Mouse (Mus musculus) limb, embryonic 15.5 days (tissue): ENCODE measurements around the gene Gfpt2. TPM values are rescaled to one million over a fixed set of nuclear protein-coding genes. Genes with fewer than 3 reads are reported as not detected.
"Not testable (repeated sequence)": the region's sequence is repeated elsewhere in the genome, so short reads cannot be mapped to it uniquely, and the experiment has no call there.

ENCODE experiments used
- ATAC-seq: fragments of 200-750 bp; cut with Nextera tagmentation; 2 replicates; pipeline ENCODE4 v1.8.0; 2017; ENCODE audit warnings: low read depth, moderate TSS enrichment; ENCODE audit not compliant: insufficient number of reproducible peaks, low FRiP score, low TSS enrichment
- H3K27ac ChIP-seq: fragments of 300-500 bp; sonication (generic); 2 replicates; pipeline ENCODE4 v1.5.1; 2015; ENCODE audit warnings: moderate library complexity, mild to moderate bottlenecking, inconsistent platforms
- H3K27me3 ChIP-seq: fragments of 300-500 bp; sonication (generic); 2 replicates; pipeline ENCODE4 v1.6.1; 2015; ENCODE audit warnings: inconsistent platforms
- H3K36me3 ChIP-seq: fragments of 300-500 bp; sonication (generic); 2 replicates; pipeline ENCODE4 v1.6.1; 2015; ENCODE audit warnings: inconsistent platforms
- H3K4me1 ChIP-seq: fragments of 300-500 bp; sonication (generic); 2 replicates; pipeline ENCODE4 v1.6.1; 2015; ENCODE audit warnings: inconsistent platforms
- H3K4me2 ChIP-seq: fragments of 300-500 bp; sonication (generic); 2 replicates; pipeline ENCODE4 v1.6.1; 2015; ENCODE audit warnings: mild to moderate bottlenecking, inconsistent platforms
- H3K4me3 ChIP-seq: fragments of 300-500 bp; sonication (generic); 2 replicates; pipeline ENCODE4 v1.5.1; 2015; ENCODE audit warnings: mild to moderate bottlenecking, inconsistent platforms
- H3K9ac ChIP-seq: fragments of 300-500 bp; sonication (generic); 2 replicates; pipeline ENCODE4 v1.6.1; 2015; ENCODE audit warnings: inconsistent platforms
- H3K9me3 ChIP-seq: fragments of 300-500 bp; sonication (generic); 2 replicates; pipeline ENCODE4 v1.6.1; 2016; ENCODE audit warnings: inconsistent platforms
- WGBS: fragments of 180-500 bp; shearing (Covaris S2); methylation state at CpG from one replicate; pipeline ENCODE4 v1.1.7; 2015; 5-methylcytosine and 5-hydroxymethylcytosine counted together
- polyA plus RNA-seq: library from polyadenylated mRNA; unstranded; fragments of >200 nt; fragmentation: Nextera tagmentation; extraction: Ambion mirVana; gene quantifications from 2 replicates; pipeline ENCODE4 v1.2.1, GENCODE M21; 2015

Gfpt2 gene
- polyA plus RNA-seq, 1 experiment from 2014 or later = 32.0 TPM

GRCm38 (mm10) chr11:49766137-49766411 lies 27.9 kb upstream of the Gfpt2 start:
- H3K36me3 ChIP-seq = no peaks in the 10 kb centered on the region
- H3K9me3 ChIP-seq = no peaks in the 10 kb centered on the region
- no peak overlapping the region for H3K4me2 ChIP-seq
- ATAC-seq = no peak
- WGBS = 95% methylated on average over 2 of the region's 2 CpGs
- no peak overlapping the region for H3K4me3 ChIP-seq
- peaks cover 42% of the 10 kb centered on the region for H3K4me1 ChIP-seq
- H3K27ac ChIP-seq = peak overlapping the region; percentile 75; the same call in 1 of the 2 replicates
- H3K27me3 ChIP-seq = no peaks in the 10 kb centered on the region
- no peak overlapping the region for H3K9ac ChIP-seq

DNA sequence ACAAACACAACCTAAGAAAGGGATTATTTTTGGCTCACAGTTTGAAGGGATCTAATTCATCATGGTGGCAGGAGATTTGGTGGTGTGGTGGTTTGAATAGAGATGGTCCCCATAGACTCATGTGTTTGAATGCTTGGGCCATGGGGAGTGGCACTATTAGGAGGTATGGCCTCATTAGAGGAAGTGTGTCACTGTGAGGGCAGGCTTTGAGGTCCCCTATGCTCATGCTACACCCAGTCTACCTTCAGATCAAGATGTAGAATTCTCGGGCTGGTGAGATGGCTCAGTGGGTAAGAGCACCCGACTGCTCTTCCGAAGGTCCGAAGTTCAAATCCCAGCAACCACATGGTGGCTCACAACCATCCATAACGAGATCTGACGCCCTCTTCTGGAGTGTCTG lies 26.5 kb upstream of the Gfpt2 start:
- WGBS = 92% methylated on average over 6 of the region's 6 CpGs
- not testable (repeated sequence) for H3K27ac ChIP-seq, H3K27me3 ChIP-seq, H3K4me3 ChIP-seq, ATAC-seq, H3K9ac ChIP-seq, H3K36me3 ChIP-seq, H3K4me2 ChIP-seq, H3K9me3 ChIP-seq
- peaks cover 32% of the 10 kb centered on the region for H3K4me1 ChIP-seq

- no peaks in the 10 kb centered on the region for H3K27me3 ChIP-seq
- no peak for ATAC-seq
- no peak overlapping the region for H3K4me3 ChIP-seq
- 86% methylated on average over 5 of the region's 5 CpGs for WGBS
- no peaks in the 10 kb centered on the region for H3K9me3 ChIP-seq
- peaks cover 20% of the 10 kb centered on the region for H3K4me1 ChIP-seq
- H3K36me3 ChIP-seq = no peaks in the 10 kb centered on the region
- no peak overlapping the region for H3K9ac ChIP-seq
- H3K4me2 ChIP-seq = no peak overlapping the region
- H3K27ac ChIP-seq = no peak overlapping the region
Measured at GRCm38 (mm10) chr11:49768781-49769180, 25.2 kb upstream of the Gfpt2 start.

DNA sequence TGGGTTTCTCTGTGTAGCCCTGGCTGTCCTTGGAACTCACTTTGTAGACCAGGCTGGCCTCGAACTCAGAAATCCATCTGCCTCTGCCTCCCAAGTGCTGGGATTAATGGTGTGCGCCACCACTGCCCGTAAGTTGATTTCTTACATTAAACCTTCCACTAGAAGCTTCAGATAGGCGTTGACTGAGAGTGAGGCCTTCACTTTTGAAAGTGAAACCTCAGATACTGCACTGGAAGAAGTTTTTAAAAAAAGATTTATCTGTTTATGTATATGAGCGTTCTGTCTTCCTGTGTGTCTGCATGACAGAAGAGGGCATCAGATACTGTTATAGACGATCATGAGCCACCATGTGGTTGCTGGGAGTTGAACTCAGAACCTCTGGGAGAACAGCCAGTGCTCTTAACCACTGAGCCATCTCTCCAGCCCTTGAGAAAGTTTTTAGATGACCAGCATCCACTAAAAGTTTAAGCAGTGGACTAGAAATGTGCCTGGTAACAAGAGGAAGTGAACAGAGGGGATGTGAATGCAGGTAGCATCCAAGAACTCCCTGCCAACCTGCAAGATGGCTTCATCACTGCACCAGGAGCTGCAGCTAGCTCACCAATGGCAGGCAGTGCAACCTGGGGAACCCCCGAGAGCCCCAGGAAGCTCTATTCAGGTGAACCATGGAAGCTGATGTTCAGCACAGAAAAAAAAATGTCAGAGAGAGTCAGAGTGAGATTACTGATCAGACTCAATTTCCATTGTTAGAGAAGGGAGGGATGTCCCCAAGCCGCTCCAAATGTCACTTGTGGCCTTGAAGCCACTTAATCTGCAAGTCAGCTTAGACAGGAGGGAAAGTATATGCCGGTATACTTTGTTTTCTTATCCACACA lies 23.1 kb upstream of the Gfpt2 start:
- H3K9me3 ChIP-seq = no peaks in the 10 kb centered on the region
- no peaks in the 10 kb centered on the region for H3K27me3 ChIP-seq
- peaks cover 2% of the 10 kb centered on the region; the same call in 1 of the 2 replicates for H3K4me1 ChIP-seq
- no peak overlapping the region for H3K27ac ChIP-seq
- no peak overlapping the region for H3K9ac ChIP-seq
- no peak for ATAC-seq
- WGBS = 81% methylated on average over 9 of the region's 9 CpGs
- H3K4me2 ChIP-seq = no peak overlapping the region
- H3K4me3 ChIP-seq = no peak overlapping the region
- H3K36me3 ChIP-seq = no peaks in the 10 kb centered on the region

DNA sequence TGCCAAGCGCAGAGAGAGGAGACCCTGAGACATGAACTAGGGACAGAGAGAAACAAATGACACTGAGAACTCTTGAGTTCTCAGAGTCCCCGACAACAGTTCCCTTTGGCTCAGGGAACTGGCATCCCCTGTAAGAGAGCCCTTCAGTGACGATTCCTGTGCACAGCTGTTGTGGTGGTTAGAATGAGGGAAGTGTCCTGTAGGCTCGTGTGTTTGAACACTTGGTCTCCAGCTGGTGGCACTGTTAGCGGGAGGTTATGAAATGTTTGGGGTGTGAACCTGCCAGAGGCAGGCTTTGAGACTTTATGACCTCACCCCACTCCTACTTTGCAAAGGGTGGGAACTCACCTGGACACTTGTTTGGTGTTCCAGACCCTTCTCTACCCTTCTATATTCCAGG lies 21.7 kb upstream of the Gfpt2 start:
- Histone ChIP-seq H3K27me3 (no peaks in the 10 kb centered on the region), H3K4me3 (no peak overlapping the region), H3K27ac (no peak overlapping the region), H3K9ac (no peak overlapping the region), H3K9me3 (no peaks in the 10 kb centered on the region), H3K4me2 (no peak overlapping the region), H3K36me3 (no peaks in the 10 kb centered on the region), H3K4me1 (no peaks in the 10 kb centered on the region)
- ATAC-seq = no peak
- 52% methylated on average over 5 of the region's 5 CpGs for WGBS

DNA sequence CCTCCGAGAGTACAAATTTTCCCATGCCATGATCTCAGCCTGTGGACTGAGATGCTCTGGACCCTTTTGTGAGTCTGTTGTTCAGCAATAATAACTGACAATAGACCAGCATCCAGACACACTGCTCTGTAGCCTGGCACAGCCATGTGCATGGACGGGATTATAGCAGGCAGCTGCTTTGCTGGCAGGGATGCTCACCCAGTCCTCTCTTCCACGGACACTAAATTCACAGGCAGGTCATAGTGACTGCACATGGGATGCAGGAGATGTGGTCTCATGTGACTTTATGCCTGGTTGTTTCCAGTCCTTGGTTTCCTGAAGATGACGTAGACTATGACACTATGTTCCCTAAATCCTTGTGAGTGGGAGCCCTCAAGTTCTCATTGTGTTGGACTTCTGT lies 19.1 kb upstream of the Gfpt2 start:
- no peaks in the 10 kb centered on the region for H3K36me3 ChIP-seq
- no peak overlapping the region for H3K9ac ChIP-seq
- H3K4me1 ChIP-seq = no peaks in the 10 kb centered on the region
- no peak overlapping the region for H3K4me2 ChIP-seq
- H3K27ac ChIP-seq = no peak overlapping the region
- H3K27me3 ChIP-seq = no peaks in the 10 kb centered on the region
- ATAC-seq = no peak
- WGBS = 81% methylated on average over 4 of the region's 4 CpGs
- H3K4me3 ChIP-seq = no peak overlapping the region
- H3K9me3 ChIP-seq = no peaks in the 10 kb centered on the region

DNA sequence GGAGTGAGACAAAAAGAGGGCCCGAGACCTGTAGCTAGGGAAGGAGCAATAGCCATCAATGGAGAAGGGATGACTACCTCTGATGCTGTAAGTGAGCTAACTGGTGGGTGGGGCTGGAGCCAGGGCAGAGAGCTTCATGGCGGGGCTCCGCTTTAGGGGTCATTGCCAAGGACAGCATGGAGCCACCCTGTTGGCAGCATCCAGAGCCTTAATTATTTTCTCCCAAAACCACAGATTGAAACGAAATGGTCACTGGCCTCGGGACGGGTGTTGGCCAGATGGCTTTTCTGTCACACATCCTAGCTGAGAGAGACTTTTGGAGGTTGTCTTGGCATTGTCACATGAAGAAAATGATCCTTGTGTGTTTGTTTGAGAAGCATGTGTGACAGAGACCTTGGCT lies 15.1 kb upstream of the Gfpt2 start:
- Histone ChIP-seq H3K4me1 (no peaks in the 10 kb centered on the region), H3K4me2 (no peak overlapping the region), H3K4me3 (no peak overlapping the region), H3K27me3 (no peaks in the 10 kb centered on the region), H3K27ac (no peak overlapping the region), H3K9me3 (no peaks in the 10 kb centered on the region), H3K9ac (no peak overlapping the region), H3K36me3 (no peaks in the 10 kb centered on the region)
- no peak for ATAC-seq
- 84% methylated on average over 6 of the region's 6 CpGs for WGBS

DNA sequence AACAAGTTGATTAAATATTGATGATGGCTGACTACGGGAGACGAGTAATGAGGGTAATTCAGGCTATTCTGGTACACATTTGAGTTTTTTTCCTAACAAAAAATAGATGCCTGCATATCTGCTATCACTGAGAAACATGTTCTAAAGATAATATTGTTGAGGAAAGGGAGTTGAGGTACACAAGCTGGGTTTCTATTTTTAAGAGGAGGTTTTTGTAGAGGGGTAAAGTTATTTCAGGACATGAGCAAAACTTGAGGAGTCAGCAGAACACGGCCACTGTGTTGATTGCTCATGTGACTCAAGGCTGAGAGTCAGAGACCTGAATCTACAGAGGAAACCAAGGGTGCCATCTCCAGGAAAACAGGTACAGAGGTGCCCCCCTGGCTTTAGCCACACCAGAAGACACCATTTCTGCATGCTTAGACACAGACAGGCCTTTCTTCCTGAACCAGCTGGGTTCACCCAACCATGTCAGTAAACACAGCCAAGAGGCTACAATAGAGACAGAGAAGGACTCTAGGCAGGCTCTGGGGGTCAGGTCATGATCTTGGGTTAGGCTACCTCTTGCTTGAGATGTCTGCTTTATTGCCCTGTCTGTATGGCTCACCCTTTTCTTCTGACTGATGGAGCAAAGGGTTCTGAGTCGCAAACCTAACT lies 13.7 kb upstream of the Gfpt2 start:
- Histone ChIP-seq H3K9me3 (no peaks in the 10 kb centered on the region), H3K4me3 (no peak overlapping the region), H3K27ac (no peak overlapping the region), H3K4me1 (no peaks in the 10 kb centered on the region), H3K9ac (no peak overlapping the region), H3K27me3 (no peaks in the 10 kb centered on the region), H3K36me3 (no peaks in the 10 kb centered on the region), H3K4me2 (no peak overlapping the region)
- 76% methylated on average over 4 of the region's 4 CpGs for WGBS
- no peak for ATAC-seq

DNA sequence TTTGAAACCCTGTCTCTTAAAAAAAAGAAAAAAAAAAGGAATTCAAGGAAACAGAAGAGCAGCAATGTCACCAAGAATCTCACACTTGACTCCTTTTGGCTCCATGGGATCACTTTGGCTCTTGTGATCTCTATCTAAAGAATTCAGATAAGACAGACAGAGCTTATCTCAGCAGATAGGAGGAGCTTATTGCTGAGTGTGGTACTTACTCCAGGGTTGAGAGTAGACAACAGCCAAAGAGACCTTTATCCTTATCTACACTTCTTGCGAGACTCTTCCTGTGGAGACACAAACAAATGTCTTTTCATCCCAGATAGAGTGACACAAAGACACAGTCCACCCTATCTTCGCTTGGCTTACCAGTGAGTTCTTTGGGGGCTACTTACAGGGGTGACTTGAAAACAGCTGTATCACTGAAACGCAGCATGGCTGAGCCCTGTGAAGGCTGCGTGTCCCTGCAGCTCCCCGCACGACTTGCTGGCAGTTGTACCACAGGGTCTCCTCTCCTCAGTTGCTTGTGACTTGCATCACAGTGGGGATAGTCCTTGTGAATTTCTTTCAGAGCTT lies 12.1 kb upstream of the Gfpt2 start:
- Histone ChIP-seq H3K4me3 (no peak overlapping the region), H3K27me3 (no peaks in the 10 kb centered on the region), H3K4me1 (no peaks in the 10 kb centered on the region), H3K36me3 (no peaks in the 10 kb centered on the region), H3K4me2 (no peak overlapping the region), H3K9ac (no peak overlapping the region), H3K27ac (no peak overlapping the region), H3K9me3 (no peaks in the 10 kb centered on the region)
- WGBS = 65% methylated on average over 6 of the region's 6 CpGs
- no peak for ATAC-seq

- H3K4me2 ChIP-seq = peak overlapping the region; percentile 8; the same call in 1 of the 2 replicates
- ATAC-seq = no peak
- H3K36me3 ChIP-seq = no peaks in the 10 kb centered on the region
- 15% methylated on average over 14 of the region's 14 CpGs for WGBS
- no peak overlapping the region for H3K4me3 ChIP-seq
- no peak overlapping the region for H3K9ac ChIP-seq
- no peak overlapping the region for H3K27ac ChIP-seq
- no peaks in the 10 kb centered on the region for H3K27me3 ChIP-seq
- H3K9me3 ChIP-seq = no peaks in the 10 kb centered on the region
- peaks cover 22% of the 10 kb centered on the region for H3K4me1 ChIP-seq
Measured at GRCm38 (mm10) chr11:49793131-49793530, 847 bp upstream of the Gfpt2 start.

- H3K4me3 ChIP-seq = peak overlapping the region; percentile 62
- H3K4me2 ChIP-seq = peak overlapping the region; percentile 83
- peak; percentile 45 for ATAC-seq
- peaks cover 25% of the 10 kb centered on the region for H3K4me1 ChIP-seq
- H3K27ac ChIP-seq = peak overlapping the region; percentile 85
- WGBS = under 1% methylated on average over 45 of the region's 45 CpGs
- no peaks in the 10 kb centered on the region for H3K36me3 ChIP-seq
- no peaks in the 10 kb centered on the region for H3K9me3 ChIP-seq
- peak overlapping the region; percentile 61 for H3K9ac ChIP-seq
- H3K27me3 ChIP-seq = no peaks in the 10 kb centered on the region
Measured at GRCm38 (mm10) chr11:49794342-49795144, 565 bp downstream of the Gfpt2 start.

DNA sequence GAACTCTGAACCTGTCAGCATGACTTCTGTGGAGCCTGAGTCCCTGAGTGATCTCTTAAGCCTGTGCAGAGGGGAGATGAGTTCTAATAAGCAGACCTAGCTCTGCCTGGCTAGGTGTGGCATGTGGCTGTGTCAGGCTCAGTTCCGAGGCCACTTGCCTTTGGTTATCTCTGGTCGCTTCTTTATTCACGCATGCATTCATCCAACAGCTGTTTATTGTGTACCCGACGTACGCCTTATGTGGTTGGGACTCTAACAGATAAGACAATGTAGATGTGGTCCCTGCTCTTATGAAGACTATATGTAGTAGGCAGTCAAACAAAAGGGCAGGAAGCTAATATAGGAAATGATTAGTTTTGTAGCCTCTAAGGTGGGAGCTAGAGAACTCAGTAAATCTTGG lies 5.0 kb downstream of the Gfpt2 start:
- WGBS = 88% methylated on average over 6 of the region's 6 CpGs
- ATAC-seq = no peak
- Histone ChIP-seq H3K27ac (no peak overlapping the region), H3K4me1 (peaks cover 41% of the 10 kb centered on the region), H3K4me3 (no peak overlapping the region), H3K9me3 (no peaks in the 10 kb centered on the region), H3K9ac (no peak overlapping the region), H3K27me3 (no peaks in the 10 kb centered on the region), H3K36me3 (no peaks in the 10 kb centered on the region), H3K4me2 (no peak overlapping the region)
